Mouse (Mus musculus): ENCODE data around the gene Ahcyl2.

Ahcyl2 gene

DNA sequence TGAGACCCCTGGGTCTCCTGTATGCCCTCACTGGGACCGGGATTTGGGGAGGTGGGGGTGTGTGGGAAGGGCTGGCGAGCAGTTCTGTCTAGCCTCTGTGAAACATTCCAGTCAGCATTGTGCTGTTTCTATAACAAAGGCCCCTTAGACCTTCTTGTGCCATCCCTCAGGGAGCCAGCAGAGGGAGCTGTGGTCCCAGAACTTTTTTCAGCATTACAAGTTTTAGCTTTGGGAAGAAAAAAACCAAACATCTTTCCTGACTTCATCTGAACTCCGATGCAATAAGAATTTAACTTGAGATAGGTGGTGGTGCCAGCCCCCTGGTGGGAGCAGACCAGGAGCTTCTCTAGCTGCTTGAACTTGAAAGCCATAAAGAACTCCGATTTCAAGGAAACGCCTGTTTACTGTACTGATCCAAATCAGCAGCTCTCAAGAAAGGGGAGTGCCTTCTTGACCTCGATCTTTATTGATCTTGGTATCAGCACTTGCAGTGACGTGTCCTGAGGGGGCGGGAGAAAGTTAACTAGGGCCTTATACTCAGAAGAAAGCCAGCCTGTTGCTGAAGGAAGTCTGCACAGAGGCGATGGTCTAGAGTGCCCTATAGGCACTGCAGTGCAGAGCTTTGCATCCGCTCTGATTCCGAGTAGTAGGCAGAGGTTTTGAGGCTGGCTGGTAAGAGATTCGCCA, 85.5 kb downstream of the Ahcyl2 start:
- peak; percentile 87 for DNase-seq (ENCODE audit: low spot score)

DNA sequence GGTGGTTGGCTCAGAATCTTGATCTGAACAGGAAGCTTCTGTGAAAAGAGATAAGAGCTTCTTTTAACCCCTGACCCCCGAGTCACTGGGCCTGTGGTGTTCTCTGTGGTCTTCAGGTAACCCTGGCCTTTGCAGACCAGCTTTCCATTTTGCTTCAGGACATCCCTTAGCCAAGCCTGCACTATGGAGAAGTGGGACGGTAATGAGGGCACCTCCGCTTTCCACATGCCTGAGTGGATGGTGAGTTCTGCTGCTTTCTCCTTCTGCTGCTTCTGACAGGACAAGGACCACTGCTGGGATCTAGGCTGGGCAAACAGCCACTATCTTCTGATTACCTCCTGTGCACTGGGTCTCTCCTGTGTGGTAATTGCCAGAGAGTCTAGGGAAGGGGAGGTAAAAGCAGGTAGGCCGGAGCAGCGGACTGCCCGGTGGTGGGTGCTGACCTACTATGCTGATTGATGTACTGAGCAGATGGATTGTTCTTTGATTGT, 86.1 kb downstream of the Ahcyl2 start:
- DNase-seq (ENCODE audit: low spot score): no peak

DNA sequence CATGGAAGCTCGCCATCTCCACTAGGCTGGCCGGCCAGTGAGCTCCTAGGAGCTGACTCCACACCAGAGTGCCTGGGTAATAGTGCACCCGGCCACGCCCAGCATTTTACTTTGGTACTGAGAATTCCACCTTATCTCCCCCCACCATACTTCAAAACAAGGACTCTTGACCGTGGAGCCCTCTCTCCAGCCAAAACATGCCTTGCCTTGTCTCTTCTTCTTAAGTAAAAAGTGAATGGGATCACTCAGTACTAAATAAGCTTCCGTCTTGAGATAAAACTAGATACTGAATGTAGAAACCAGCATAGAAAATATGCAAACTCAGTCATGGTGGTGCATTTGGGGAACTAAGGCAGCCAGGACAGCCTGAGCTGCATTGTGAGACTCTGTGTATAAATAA, 90.8 kb downstream of the Ahcyl2 start:
- no peak for DNase-seq (ENCODE audit: low spot score)

DNA sequence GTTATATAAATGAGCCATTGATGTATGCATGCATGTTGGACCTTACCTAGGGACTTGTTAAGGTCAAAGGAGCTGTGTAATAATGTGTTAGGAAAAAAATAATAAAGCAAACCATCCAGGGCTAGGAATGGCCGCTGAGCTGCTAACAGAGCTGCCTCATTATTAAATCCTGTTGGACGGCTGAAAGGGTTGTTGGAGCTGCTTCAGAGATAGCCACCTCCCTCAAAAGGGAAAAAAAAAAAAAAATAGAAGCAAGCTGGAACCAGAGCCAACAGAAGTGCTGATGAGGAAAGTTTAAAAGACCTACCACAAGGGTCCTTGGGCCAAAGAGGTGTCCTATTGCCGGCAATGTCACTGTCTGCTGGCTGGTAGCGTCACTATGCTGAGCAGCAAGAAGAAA, 91.5 kb downstream of the Ahcyl2 start:
- no peak for DNase-seq (ENCODE audit: low spot score)

DNA sequence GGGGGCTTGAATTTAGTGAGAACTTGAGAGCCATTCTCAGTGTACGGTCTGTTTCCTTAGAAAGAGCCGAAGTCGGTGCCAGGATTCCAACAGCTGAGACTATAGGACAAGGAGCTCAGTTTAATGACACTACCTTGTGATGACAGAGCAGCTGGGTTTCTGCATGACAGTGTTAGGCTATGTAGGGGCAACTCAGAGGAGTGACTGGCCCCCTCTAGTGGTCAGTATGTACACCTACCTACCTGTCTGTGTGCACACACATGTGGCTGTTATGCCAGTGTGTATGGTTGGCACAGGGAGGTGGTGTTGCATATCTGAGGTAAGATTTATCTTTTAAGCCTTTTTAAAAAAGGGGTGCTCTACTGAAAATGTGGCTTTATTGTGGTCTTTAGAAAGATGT, 92.4 kb downstream of the Ahcyl2 start:
- peak; percentile 45 for DNase-seq (ENCODE audit: low spot score)

DNA sequence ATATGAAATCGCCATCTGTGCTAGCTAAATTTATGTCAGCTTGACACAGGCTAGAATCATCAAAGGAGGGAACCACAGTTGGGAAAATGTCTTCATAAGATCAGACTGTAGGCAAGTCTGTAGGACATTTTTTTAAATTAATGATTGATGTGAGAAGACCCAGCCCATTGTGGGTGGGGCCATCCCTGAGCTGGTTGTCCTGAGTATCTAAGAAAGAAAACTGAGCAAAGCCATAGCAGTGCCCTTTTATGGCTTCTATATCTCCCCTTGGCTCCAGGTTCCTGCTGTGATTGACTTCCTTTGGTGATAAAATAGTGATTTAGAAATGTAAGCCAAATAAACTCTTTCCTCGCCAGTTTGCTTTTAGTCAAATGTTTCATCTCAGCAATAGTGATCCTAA, 97.1 kb downstream of the Ahcyl2 start:
- DNase-seq (ENCODE audit: low spot score): no peak

DNA sequence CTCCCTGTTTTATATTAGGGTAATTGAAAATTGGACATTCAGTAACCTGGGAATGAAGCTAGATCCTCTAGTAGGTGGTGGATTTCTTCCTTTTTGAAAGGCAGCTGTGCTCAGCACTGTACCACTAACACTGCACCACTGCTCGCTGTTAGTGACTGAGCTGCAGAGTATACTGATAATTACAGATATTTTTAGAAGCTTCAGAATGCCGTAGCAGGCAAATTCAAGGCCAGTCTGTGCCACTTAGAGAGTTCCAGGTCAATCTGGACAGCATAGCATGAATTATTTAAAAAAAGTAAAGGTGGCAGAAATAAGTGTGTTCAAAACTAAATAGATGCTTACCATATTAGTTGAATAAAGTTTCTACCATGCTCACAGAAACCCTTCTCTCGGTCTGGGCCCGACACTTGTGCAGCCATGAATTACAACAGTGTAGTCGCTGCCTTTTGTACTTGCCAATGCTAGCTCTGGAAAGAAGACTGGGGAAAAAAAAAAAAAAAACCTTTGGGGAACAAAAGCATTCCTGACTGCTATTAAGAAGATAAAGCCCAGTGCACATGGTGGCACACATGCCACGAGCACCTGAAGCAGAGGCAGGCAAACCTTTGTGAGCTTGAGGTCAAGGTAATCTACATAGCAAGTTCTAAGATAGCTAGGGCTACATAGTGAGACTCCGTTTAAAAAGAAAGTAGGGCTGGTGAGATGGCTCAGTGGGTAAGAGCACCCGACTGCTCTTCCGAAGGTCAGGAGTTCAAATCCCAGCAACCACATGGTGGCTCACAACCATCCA, 99.3 kb downstream of the Ahcyl2 start:
- DNase-seq (ENCODE audit: low spot score): no peak

DNA sequence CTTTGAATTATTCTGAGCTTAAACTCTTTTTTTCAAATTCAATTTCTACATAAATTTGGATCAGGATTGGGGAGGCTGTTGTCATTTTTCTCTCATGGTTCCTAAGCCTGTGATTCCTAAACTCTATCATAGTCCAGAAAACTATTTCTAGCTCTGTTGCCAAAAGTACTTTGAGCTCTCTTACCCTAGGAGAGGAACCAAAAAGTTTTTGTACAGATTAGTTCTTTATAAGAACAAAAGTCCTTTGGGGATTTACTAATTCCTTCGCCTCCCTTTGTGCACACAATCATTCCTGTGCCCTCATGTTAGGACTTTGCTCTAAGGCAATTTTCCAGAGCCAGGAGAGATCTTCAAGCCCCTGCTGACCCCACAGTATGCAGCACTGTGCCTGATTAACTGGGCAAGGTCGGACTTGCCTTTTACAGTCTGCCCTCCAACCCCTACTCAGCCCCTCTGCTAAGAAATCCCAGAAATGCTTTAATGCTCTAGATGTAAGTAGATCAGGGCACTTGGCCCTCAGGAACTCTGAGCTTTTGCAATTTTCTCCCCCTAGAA, 100.6 kb downstream of the Ahcyl2 start:
- DNase-seq (ENCODE audit: low spot score): no peak

DNA sequence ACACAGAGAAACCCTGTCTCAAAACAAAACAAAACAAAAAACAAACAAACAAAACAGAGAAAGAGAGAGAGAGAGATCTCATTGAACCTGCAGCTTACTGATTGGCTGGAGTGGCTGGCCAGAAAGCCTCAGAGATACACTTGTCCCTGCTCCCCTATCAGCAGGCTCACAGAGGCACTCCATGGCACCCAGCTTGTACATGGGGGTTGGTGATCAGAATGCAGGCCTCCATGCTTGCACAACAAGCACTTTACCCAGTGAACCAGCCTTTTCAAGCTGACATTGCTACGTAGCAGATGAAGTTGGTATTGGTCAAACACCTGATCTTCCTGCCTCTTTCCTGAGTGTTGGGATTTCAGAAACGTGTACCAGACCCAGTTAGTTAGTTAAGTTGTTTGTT, 105.8 kb downstream of the Ahcyl2 start:
- no peak for DNase-seq (ENCODE audit: low spot score)

DNA sequence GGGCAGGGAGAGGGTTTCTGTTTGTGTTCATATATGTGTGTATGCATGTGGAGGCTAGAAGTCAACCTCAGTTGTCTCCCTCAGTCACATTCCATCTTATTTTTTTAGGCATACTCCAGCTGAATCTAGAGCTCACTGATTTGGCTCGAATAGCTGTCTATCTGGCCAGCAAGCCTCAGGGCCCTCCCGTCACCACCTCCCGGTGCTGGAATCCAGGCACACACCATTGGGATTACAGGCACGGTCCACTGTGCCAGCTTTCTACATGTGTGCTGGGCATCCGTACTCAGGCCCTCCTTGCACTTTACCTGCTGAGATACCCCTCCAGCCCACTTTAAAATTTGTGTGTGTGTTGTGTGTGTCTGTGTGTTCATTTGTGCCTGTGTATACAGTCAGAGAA, 107.8 kb downstream of the Ahcyl2 start:
- no peak for DNase-seq (ENCODE audit: low spot score)

DNA sequence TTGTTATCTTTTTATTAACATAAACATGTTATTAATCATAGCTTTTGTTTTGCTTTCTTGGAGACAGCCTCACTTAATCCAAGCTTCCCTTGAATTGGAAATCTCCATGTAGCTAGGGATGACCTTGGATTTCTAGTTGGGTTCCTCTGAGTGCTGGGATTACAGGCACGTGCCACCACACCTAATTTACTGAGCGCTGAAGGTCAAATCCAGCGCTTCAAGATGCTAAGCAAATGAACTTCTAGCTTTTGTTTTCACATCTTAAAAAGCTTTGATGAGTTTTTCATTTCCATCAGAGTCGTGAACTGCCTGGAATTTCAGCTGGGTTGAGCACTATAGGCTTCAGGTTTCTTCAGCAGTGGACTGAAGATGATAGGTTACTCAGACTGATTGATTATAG, 109.0 kb downstream of the Ahcyl2 start:
- no peak for DNase-seq (ENCODE audit: low spot score)

DNA sequence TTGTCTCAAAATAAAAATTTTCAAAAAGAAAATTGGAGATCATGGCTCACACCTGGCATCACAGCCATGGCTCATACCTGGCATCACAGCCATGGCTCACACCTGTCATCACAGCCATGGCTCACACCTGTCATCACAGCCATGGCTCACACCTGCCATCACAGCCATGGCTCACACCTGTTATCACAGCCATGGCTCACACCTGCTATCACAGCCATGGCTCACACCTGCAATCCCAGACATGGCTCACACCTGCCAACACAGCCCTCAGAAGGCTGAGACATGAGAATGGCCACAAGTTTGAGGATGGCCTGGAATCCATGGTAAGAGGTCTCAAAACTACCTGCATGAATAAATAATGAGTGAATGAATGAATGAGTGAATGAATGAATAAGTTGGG, 111.8 kb downstream of the Ahcyl2 start:
- DNase-seq (ENCODE audit: low spot score): no peak

DNA sequence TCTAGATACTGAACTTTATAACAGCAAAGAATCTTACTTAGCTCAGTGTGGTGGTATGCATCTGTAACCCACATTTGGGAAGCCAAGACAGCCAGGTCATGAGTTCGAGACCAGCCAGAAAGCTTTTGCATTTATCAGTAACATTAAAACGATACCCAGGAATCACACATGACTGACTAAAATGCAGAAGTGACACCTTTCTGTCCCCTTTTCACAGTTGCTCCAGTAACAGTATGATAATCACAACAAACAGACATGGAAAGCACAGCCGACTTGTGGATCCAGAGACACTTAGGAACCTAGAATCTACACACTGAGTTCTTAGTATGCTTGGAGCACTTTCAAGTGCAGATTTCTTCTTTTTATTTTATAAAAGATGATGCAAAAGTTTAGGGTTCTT, 113.0 kb downstream of the Ahcyl2 start:
- DNase-seq (ENCODE audit: low spot score): no peak

DNA sequence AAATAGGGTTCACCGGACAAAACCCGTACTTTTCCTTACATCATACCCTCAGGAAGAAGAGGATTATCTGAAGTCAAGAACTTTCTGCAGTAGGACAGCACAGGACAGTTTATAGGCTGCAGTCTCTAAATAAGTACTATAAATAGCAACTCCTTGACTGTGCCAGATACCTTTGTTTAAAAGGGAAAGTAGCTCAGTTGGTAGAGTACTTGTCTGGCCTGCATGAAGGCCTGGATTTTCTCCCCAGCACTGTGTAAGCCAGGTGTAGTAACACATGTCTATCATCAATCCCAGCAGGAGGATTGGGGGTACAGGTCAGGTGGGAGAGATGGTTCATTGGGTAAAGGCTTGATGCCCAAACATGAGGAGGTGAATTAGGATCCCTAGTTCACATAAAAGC, 114.1 kb downstream of the Ahcyl2 start:
- no peak for DNase-seq (ENCODE audit: low spot score)

DNA sequence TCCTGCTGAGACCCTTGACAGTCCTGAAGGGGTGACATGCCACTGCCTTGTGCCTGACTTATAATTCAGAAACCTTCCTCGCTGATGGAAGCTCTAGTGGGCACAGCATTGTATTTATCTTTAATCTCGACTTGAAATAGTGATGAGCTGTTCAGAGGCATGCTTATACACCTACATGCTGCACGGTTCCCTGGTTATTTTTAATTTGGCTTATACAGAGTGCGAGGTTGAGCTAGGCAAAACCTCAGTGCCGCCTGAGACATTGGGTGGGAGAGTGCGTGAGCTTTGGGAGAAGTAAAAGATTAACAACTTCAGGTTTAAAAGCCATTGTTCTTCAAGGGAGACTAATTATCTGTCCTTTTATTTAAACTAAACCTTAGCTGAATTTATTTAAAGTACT, 115.1 kb downstream of the Ahcyl2 start:
- no peak for DNase-seq (ENCODE audit: low spot score)

DNA sequence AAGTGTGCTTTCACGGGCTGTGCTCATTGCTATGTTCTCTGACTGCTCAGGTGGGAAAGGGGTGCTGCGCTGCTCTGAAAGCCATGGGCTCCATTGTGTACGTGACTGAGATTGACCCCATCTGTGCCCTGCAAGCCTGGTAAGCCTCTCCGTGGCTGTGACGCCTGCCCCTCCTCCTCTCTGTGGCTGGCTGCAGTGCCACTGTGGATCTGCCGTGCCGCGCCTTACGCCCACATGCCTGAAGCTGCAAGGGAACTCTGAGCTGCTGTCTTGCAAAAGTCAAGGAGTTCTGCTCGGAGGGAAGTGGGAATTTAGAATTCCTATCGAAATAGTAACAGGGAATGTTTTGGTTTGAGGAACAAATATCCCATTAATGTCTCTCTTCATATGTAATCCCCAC, 123.3 kb downstream of the Ahcyl2 start:
- DNase-seq (ENCODE audit: low spot score): no peak

DNA sequence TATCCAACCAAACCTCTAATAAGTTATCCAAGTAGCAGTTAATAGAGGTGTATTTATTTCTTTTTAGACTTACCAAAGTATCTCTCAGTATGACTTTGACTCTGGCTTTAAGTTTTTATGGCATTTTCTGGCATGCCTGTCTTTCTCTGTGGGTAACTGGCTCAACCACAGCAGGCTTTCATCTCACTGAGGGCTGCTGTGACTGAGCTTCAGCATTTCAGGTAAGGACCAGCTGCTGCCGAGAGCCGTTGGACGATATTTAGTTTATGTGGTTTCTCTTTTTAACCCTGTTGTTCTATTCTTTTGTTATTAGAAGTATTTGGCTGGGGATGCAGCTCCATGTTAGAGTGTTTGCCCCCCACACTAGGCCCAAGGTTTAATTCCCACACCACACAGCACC, 129.2 kb downstream of the Ahcyl2 start:
- no peak for DNase-seq (ENCODE audit: low spot score)

DNA sequence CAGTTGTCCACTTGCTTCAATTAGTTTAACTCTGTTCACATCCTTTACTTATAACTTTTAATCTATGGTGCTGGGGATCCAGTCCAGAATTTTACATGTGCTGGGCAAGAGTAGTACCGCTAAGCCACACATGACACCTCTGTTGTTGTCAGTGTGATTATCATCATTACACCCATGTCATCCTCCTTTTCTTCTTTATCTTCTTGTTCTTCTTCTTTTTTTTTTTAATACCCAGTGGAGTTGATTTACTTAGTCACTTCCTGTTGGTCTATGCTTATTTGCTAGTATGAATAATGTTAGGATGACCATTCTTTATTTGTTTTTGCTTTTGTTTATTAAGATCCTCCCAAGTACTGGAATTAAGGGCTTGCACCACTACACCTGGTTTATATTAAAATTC, 133.6 kb downstream of the Ahcyl2 start:
- no peak for DNase-seq (ENCODE audit: low spot score)

DNA sequence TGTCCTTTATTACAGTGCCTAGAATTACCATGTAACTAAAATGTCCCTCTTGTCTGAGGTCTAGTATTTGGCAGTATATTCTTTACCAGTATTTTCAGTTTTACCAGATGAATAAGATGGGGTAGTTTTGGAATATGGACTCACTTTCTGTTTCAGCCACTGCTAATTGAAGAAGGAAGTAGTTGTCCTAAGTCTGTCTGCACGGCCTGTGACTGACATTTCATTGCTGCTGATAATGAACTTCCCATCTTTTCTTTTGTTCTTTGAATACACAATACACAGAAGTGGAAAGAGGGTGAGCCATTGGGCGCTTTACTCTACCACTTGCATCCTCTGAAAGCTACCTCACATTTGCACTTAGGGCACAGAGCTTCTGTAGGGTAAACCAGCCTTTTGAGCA, 134.4 kb downstream of the Ahcyl2 start:
- no peak for DNase-seq (ENCODE audit: low spot score)

DNA sequence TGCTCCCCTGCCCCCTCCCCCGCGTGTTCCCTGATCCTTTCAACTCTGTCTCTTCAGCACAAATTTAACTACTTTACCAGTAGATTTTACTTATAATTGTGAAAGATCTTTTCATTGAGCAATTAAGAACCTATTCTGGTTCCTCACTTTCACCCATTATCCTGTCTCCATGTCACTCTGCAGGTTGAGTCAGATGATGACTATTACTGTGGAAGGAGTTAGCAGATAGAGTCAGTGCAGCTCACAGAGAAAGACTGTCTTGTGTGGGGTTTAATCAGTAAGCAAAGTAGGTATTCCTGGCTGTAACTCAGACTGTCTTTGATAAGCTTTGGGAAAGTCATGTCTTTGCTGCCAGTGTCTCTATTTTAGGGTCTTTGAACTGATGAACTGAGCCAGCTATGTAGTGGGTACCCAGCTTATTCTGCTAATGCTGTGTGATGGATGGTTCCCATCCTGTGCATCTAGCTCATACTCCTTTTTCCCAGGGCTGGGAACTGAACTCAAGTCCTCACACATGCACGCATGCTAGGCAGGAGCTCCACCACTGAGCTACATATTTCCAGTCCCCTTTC, 135.6 kb downstream of the Ahcyl2 start:
- no peak for DNase-seq (ENCODE audit: low spot score)

DNA sequence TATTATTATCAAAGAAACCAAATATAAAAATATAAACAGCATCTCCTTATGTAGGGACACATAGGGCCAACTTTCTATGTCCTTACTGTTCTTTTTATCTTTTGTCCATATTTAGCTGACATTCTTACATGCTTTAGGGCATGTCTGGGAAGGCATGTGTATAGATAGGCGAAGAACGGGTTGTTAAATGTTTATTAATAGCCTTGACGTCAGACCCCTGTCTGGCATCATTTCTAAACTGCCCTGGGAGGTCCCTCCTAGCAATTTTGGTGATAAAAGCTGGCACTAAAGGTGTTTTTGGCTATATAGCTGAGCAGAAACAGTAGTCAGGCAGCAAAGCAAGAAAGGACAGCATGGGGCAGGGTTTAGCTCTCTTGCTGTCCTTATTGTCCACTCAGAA, 136.5 kb downstream of the Ahcyl2 start:
- no peak for DNase-seq (ENCODE audit: low spot score)

DNA sequence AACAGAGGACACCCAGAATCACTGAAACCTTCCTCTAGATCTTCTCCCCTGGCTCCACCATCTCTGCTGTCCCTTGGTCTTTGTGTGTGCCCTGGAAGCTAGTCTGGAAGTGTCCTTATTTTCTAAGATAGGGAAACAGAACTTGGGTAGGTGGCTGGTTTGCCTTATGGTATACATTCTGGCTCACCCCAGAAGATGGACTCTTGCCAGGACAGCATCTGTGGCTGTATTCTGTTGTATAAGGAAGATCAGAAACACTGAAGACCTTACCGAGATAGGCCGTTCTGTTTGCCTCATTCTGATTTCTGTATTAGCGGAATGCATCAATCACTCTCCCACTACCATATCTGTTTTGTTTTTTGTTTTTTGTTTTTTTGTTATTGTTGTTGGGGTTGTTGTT, 142.8 kb downstream of the Ahcyl2 start:
- no peak for DNase-seq (ENCODE audit: low spot score)

DNA sequence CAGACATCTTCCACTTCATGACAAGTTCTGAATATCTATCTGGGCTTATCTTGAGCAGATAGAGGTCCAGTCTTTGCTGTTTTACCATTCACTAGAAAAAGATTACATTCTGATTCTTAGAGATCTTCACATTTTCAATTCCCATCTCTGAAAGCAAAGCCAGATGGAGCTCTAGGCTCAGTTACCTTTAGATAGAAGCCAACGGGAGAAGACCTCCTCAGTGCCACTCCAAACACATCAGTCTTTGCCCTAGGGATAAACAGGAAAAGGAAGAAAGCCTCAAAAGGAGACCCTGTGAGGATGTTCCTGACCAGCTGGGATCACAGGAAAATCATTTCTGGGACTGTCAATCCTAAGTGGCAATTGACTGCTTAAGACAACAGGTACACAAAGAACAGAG, 145.9 kb downstream of the Ahcyl2 start:
- DNase-seq (ENCODE audit: low spot score): no peak
